Mouse (Mus musculus): ENCODE data around the gene Pde4dip. TPM values are rescaled to one million over a fixed set of nuclear protein-coding genes. Genes with fewer than 3 reads are reported as not detected.

The Pde4dip gene
- total RNA-seq (2018; cell fraction: chromatin; rRNA removed), result 10 to 100 TPM in 20 of 26 experiments, 1 to 10 TPM in 6; 2.0 to 39.8 (median 20.4) TPM
- 10 to 100 TPM in 14 of 26 experiments, 1 to 10 TPM in 12; 2.6 to 21.3 (median 10.6) TPM for total RNA-seq (2018; cell fraction: cytosol; rRNA removed)
- 10 to 100 TPM in 19 of 26 experiments, 1 to 10 TPM in 7; 3.6 to 37.2 (median 17.8) TPM for total RNA-seq (2018; cell fraction: nucleus; rRNA removed)
- 5.4 to 7.6 TPM (median 6.0 TPM) in 3 replicates for polyA plus RNA-seq (2018)

GRCm38 (mm10) chr3:97888168-97888901 lies at the start of gene Pde4dip:
TSS of gene Pde4dip (minus strand) at chr3:97888707.
- Histone ChIP-seq H3K27ac (no peak within 1 kb of the TSS), H3K79me2 (ENCODE audit: inconsistent target) (no peaks in the 10 kb centered on the region), H3K4me3 (ENCODE audit: inconsistent target) (no peak within 1 kb of the TSS), H3K36me3 (ENCODE audit: inconsistent target) (no peaks in the 10 kb centered on the region)
- 5% methylated on average over 43 of the region's 44 CpGs for WGBS (ENCODE audit: missing documents)

DNA sequence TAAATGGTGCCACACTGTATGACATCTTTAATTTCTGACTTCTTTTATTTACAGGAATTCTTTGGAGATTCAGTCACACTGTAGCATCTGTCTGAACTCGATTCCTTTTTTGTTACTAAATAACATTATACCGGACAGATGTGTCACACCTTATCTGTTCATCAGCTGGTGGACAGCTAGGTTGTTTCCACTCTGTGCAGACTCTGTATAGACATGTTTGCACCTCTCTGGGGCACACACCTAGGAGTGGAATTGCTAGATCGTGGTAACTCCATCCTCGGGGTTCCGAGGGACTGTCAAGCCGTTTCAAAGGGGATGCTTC lies 49.4 kb upstream of the Pde4dip start:
- H3K4me3 ChIP-seq (ENCODE audit: inconsistent target), result no peak overlapping the region
- no peaks in the 10 kb centered on the region for H3K36me3 ChIP-seq (ENCODE audit: inconsistent target)
- WGBS (ENCODE audit: missing documents), result 77% methylated on average over 6 of the region's 6 CpGs
- no peak overlapping the region for H3K27ac ChIP-seq
- H3K79me2 ChIP-seq (ENCODE audit: inconsistent target), result no peaks in the 10 kb centered on the region

GRCm38 (mm10) chr3:97937068-97937944 lies 48.8 kb upstream of the Pde4dip start:
- Histone ChIP-seq H3K27ac (no peak overlapping the region), H3K36me3 (ENCODE audit: inconsistent target) (no peaks in the 10 kb centered on the region), H3K79me2 (ENCODE audit: inconsistent target) (no peaks in the 10 kb centered on the region), H3K4me3 (ENCODE audit: inconsistent target) (no peak overlapping the region)
- WGBS (ENCODE audit: missing documents), result 49% methylated on average over 17 of the region's 17 CpGs

- WGBS (ENCODE audit: missing documents), result 96% methylated on average over 6 of the region's 6 CpGs
- Histone ChIP-seq H3K36me3 (ENCODE audit: inconsistent target) (no peaks in the 10 kb centered on the region), H3K79me2 (ENCODE audit: inconsistent target) (peaks cover 6% of the 10 kb centered on the region; the same call in 1 of the 2 replicates), H3K4me3 (ENCODE audit: inconsistent target) (no peak overlapping the region), H3K27ac (peak overlapping the region; percentile 96)
Observed at GRCm38 (mm10) chr3:97934331-97935300, 46.1 kb upstream of the Pde4dip start.

DNA sequence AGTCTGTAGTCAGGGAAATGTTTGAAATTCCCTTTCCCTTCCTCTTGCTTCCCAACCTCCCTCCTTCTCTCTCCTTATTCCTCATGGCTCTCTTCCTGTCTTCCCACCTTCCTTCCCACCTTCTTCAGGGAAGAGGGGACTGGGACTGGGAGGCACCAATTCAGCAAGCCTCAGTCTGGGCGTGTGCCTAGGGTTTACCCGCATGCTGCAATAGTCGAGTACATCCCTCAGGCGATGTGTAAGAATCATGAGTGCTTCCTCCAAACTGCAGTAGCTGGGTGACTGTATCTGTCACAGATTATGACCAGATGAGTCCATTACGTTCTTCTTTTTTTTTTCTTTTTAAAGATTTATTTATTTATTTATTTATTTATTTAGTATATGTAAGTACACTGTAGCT lies 45.3 kb upstream of the Pde4dip start:
- H3K4me3 ChIP-seq (ENCODE audit: inconsistent target), result no peak overlapping the region
- peak overlapping the region; percentile 96 for H3K27ac ChIP-seq
- no peaks in the 10 kb centered on the region for H3K36me3 ChIP-seq (ENCODE audit: inconsistent target)
- H3K79me2 ChIP-seq (ENCODE audit: inconsistent target), result peaks cover 7% of the 10 kb centered on the region; the same call in 1 of the 2 replicates
- 23% methylated on average over 4 of the region's 5 CpGs for WGBS (ENCODE audit: missing documents)

GRCm38 (mm10) chr3:97933251-97933650 lies 44.7 kb upstream of the Pde4dip start:
- Histone ChIP-seq H3K36me3 (ENCODE audit: inconsistent target) (no peaks in the 10 kb centered on the region), H3K79me2 (ENCODE audit: inconsistent target) (peaks cover 13% of the 10 kb centered on the region; the same call in 1 of the 2 replicates), H3K4me3 (ENCODE audit: inconsistent target) (no peak overlapping the region), H3K27ac (peak overlapping the region; percentile 96)
- WGBS (ENCODE audit: missing documents), result 2% methylated on average over 6 of the region's 6 CpGs

GRCm38 (mm10) chr3:97932771-97933170 lies 44.3 kb upstream of the Pde4dip start:
- WGBS (ENCODE audit: missing documents), result 17% methylated on average over 11 of the region's 11 CpGs
- Histone ChIP-seq H3K27ac (peak overlapping the region; percentile 96), H3K4me3 (ENCODE audit: inconsistent target) (no peak overlapping the region), H3K79me2 (ENCODE audit: inconsistent target) (peaks cover 18% of the 10 kb centered on the region; the same call in 1 of the 2 replicates), H3K36me3 (ENCODE audit: inconsistent target) (peaks cover 1% of the 10 kb centered on the region; the same call in 1 of the 2 replicates)

DNA sequence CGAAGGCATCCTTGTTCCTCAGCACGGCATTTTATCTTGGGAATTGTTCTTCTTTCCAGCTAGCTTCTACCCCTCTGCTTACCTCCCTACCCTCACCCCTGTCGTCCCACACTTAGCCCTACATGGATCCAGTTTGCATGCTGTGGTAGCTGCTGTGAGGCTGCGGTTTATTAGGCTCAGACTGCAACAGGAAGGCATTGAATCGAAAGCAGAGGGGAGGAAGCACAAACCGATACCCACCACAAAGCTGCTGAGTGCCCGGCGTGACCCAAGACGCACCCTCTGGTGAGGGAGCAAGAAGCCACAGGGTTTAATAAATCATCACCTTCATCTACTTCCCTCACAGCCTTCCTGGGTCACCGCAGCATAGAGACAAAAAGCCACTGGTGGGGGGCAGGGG lies 43.6 kb upstream of the Pde4dip start:
- peaks cover 20% of the 10 kb centered on the region; the same call in 1 of the 2 replicates for H3K79me2 ChIP-seq (ENCODE audit: inconsistent target)
- H3K36me3 ChIP-seq (ENCODE audit: inconsistent target), result peaks cover 3% of the 10 kb centered on the region; the same call in 1 of the 2 replicates
- peak overlapping the region; percentile 96 for H3K27ac ChIP-seq
- 0% methylated on average over 10 of the region's 10 CpGs for WGBS (ENCODE audit: missing documents)
- H3K4me3 ChIP-seq (ENCODE audit: inconsistent target), result no peak overlapping the region; the same call in 1 of the 2 replicates

DNA sequence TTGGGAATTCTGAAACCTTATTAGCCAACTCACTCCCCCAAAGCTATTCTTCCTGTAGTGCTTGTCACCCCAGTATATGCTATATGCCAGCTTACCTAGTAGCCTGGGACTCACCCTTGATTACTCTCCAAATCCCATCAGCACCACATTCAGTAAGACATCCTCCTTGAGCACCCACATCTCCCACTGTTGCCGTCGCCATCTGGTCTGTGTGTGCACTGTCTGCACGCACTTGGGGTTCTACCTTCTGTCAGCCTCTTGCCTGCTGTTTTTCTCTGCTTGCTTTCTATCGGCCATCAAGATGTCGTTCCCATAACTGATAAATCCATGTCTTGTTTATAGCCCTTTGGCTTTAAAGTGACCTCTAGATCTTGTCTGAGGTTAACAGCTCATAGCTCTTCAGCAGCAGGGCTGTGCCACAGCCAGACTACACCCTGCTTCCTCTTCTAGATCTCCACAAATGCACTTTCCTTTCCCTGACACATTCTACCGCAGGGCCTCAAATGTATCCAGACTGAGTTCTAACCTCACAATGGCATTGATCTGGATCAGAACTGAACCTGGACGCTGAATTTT lies 42.9 kb upstream of the Pde4dip start:
- peaks cover 3% of the 10 kb centered on the region; the same call in 1 of the 2 replicates for H3K36me3 ChIP-seq (ENCODE audit: inconsistent target)
- H3K79me2 ChIP-seq (ENCODE audit: inconsistent target), result peaks cover 20% of the 10 kb centered on the region; the same call in 1 of the 2 replicates
- WGBS (ENCODE audit: missing documents), result 13% methylated on average over 7 of the region's 7 CpGs
- H3K27ac ChIP-seq, result peak overlapping the region; percentile 96
- no peak overlapping the region; the same call in 1 of the 2 replicates for H3K4me3 ChIP-seq (ENCODE audit: inconsistent target)

DNA sequence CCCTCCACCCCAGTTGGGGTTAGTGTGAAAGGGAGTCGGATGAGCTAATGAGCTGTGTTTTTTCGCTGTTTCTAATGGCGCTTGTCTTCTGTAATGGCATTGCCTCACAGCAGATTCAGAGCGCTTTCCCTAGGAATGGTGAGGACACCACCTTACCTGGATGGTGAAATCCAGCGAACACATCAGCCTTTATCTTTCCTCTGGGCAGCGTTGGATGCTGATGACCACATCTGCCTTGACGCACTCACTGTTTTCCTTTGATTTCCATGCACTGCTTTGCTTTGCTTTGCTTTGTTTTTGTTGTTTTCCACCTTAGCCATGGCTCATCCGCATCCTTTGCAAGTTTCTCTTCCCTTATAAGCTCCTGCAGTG lies 42.3 kb upstream of the Pde4dip start:
- 79% methylated on average over 8 of the region's 8 CpGs for WGBS (ENCODE audit: missing documents)
- Histone ChIP-seq H3K27ac (peak overlapping the region; percentile 96), H3K4me3 (ENCODE audit: inconsistent target) (peak overlapping the region; percentile 2; the same call in 1 of the 2 replicates), H3K79me2 (ENCODE audit: inconsistent target) (peaks cover 20% of the 10 kb centered on the region; the same call in 1 of the 2 replicates), H3K36me3 (ENCODE audit: inconsistent target) (peaks cover 3% of the 10 kb centered on the region; the same call in 1 of the 2 replicates)

DNA sequence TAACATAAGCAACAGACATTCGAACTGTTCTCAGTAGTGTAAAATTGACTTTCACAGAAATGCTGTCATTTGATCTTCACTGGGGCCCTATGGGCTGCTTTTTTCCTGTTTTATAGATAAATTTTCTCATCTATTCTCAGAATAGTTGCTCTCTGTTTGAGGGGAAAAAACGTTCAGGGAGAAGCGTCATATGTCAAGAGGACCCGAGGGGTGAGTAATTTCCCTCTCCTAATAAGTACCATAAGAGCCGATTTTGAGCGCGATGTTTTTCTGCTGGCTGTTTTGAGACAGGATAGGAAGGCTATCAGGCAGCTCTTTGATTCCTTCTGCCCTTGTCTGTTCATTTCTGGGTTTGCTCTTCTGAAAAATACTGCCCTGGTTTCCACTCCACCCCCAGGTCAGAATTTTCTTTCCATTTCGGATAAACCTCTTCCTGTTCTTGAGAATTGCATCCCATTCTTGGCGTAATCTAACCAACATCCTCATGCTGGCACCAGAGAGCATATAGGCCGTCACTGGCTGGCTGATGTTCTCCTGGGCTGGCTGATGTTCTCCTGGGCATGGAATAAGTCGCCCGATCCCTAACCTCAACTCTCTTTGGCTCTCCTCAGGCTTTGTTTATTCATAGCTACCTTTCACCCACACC lies 41.8 kb upstream of the Pde4dip start:
- 24% methylated on average over 12 of the region's 12 CpGs for WGBS (ENCODE audit: missing documents)
- peaks cover 3% of the 10 kb centered on the region; the same call in 1 of the 2 replicates for H3K36me3 ChIP-seq (ENCODE audit: inconsistent target)
- H3K4me3 ChIP-seq (ENCODE audit: inconsistent target), result peak overlapping the region; percentile 2; the same call in 1 of the 2 replicates
- peaks cover 20% of the 10 kb centered on the region; the same call in 1 of the 2 replicates for H3K79me2 ChIP-seq (ENCODE audit: inconsistent target)
- peak overlapping the region; percentile 96 for H3K27ac ChIP-seq

GRCm38 (mm10) chr3:97928968-97929858 lies 40.7 kb upstream of the Pde4dip start:
- Histone ChIP-seq H3K27ac (peak overlapping the region; percentile 96), H3K4me3 (ENCODE audit: inconsistent target) (no peak overlapping the region), H3K79me2 (ENCODE audit: inconsistent target) (peaks cover 20% of the 10 kb centered on the region; the same call in 1 of the 2 replicates), H3K36me3 (ENCODE audit: inconsistent target) (peaks cover 3% of the 10 kb centered on the region; the same call in 1 of the 2 replicates)
- 25% methylated on average over 9 of the region's 9 CpGs for WGBS (ENCODE audit: missing documents)
